Mouse (Mus musculus) c-Kit-positive CD71-negative TER-119-negative erythroid progenitor cells, embryonic 14.5 days (primary cell): Measurements from ENCODE around the gene Mad2l2.
A peak's percentile ranks its signal among the peaks of the same experiment; 100 is the strongest.
"Not testable (repeated sequence)": the region's sequence is repeated elsewhere in the genome, so short reads cannot be mapped to it uniquely, and the experiment has no call there.

Experiments used
- DNase-seq: peaks from one replicate; pipeline ENCODE4 v3.0.0-alpha.2; 2013; ENCODE audit warnings: low read depth

Mad2l2 gene

GRCm38 (mm10) chr4:148107621-148108291 is 22.4 kb upstream of the Mad2l2 start:
- DNase-seq, result no peak

- DNase-seq, result no peak
Measured at GRCm38 (mm10) chr4:148108565-148109100, 21.6 kb upstream of the Mad2l2 start.

- no peak for DNase-seq
Measured at GRCm38 (mm10) chr4:148109215-148109614, 21.0 kb upstream of the Mad2l2 start.

GRCm38 (mm10) chr4:148112519-148112918 is 17.7 kb upstream of the Mad2l2 start:
- no peak for DNase-seq

- peak; percentile 80 for DNase-seq
Measured at GRCm38 (mm10) chr4:148114758-148115391, 15.3 kb upstream of the Mad2l2 start.

GRCm38 (mm10) chr4:148115467-148115866 is 14.7 kb upstream of the Mad2l2 start:
- no peak for DNase-seq

- no peak for DNase-seq
Measured at GRCm38 (mm10) chr4:148116657-148117056, 13.5 kb upstream of the Mad2l2 start.

GRCm38 (mm10) chr4:148117392-148117791 is 12.8 kb upstream of the Mad2l2 start:
- DNase-seq, result no peak

- DNase-seq, result not testable (repeated sequence)
Measured at GRCm38 (mm10) chr4:148119578-148119977, 10.6 kb upstream of the Mad2l2 start.

GRCm38 (mm10) chr4:148120555-148120954 is 9.6 kb upstream of the Mad2l2 start:
- DNase-seq, result no peak

GRCm38 (mm10) chr4:148121362-148121761 is 8.8 kb upstream of the Mad2l2 start:
- DNase-seq, result no peak

GRCm38 (mm10) chr4:148121982-148122693 is 8.0 kb upstream of the Mad2l2 start:
- DNase-seq, result no peak

GRCm38 (mm10) chr4:148122694-148123066 is 7.5 kb upstream of the Mad2l2 start:
- DNase-seq, result no peak

GRCm38 (mm10) chr4:148128241-148128640 is 1.9 kb upstream of the Mad2l2 start:
- DNase-seq, result no peak

- no peak for DNase-seq
Measured at GRCm38 (mm10) chr4:148128672-148129071, 1.5 kb upstream of the Mad2l2 start.

GRCm38 (mm10) chr4:148130561-148131413 is 603 bp downstream of the Mad2l2 start, which contains the start of gene Draxin:
Gene Draxin, minus strand, starts transcription at chr4:148130698.
- DNase-seq, result no peak

GRCm38 (mm10) chr4:148131497-148132081 is 1.4 kb downstream of the Mad2l2 start:
- DNase-seq, result no peak

GRCm38 (mm10) chr4:148134988-148135387 is 4.8 kb downstream of the Mad2l2 start:
- no peak for DNase-seq

GRCm38 (mm10) chr4:148137503-148137902 is 7.3 kb downstream of the Mad2l2 start:
- DNase-seq, result no peak

GRCm38 (mm10) chr4:148139767-148140097 is 9.5 kb downstream of the Mad2l2 start:
- DNase-seq, result no peak
